Mouse (Mus musculus): ENCODE data around the gene Cacna1c.

GRCm38 (mm10) chr6:118621866-118622265 is 574.4 kb downstream of the Cacna1c start:
- no peak for TF ChIP-seq CTCF (conservative IDR thresholded peaks at IDR 0.05; ENCODE audit: low read length)
- TF ChIP-seq NANOG (IDR thresholded peaks at IDR 0.05; ENCODE audit: borderline replicate concordance, low read length) = no peak
